Mouse (Mus musculus) limb, embryonic 14.5 days (tissue): ENCODE measurements around the gene Setd3. TPM values are rescaled to one million over a fixed set of nuclear protein-coding genes. Genes with fewer than 3 reads are reported as not detected.

Source experiments
- ATAC-seq: fragments of 200-750 bp; cut with Nextera tagmentation; 2 replicates; pipeline ENCODE4 v1.8.0; 2017; ENCODE audit warnings: low read depth, moderate number of reproducible peaks, moderate TSS enrichment; ENCODE audit not compliant: low FRiP score
- DNase-seq: peaks from one replicate; pipeline ENCODE4 v3.0.0-alpha.2; 2015; ENCODE audit warnings: low spot score
- H3K27ac ChIP-seq: fragments of 300-500 bp; sonication (generic); replicated peaks from 2 replicates; pipeline ENCODE4 v1.5.1; 2014; ENCODE audit warnings: low read depth, mild to moderate bottlenecking, low read length, moderate library complexity, mixed read lengths
- H3K27me3 ChIP-seq: fragments of 300-500 bp; sonication (generic); 2 replicates; pipeline ENCODE4 v1.6.1; 2014; ENCODE audit warnings: low read length, mixed read lengths; ENCODE audit not compliant: control insufficient read depth, insufficient read depth
- H3K36me3 ChIP-seq: fragments of 300-500 bp; sonication (generic); 2 replicates; pipeline ENCODE4 v1.6.1; 2014; ENCODE audit warnings: mild to moderate bottlenecking, low read length, moderate library complexity, mixed read lengths; ENCODE audit not compliant: control insufficient read depth, insufficient read depth
- H3K4me1 ChIP-seq: fragments of 300-500 bp; sonication (generic); 2 replicates; pipeline ENCODE4 v1.6.1; 2014; ENCODE audit warnings: antibody characterized with exemption, low read length, mixed read lengths; ENCODE audit not compliant: control insufficient read depth, insufficient read depth
- H3K4me2 ChIP-seq: fragments of 300-500 bp; sonication (generic); replicated peaks from 2 replicates; pipeline ENCODE4 v1.6.1; 2014; ENCODE audit warnings: low read depth, mild to moderate bottlenecking, low read length, moderate library complexity; ENCODE audit not compliant: severe bottlenecking
- H3K4me3 ChIP-seq: fragments of 300-500 bp; sonication (generic); replicated peaks from 2 replicates; pipeline ENCODE4 v1.5.1; 2014; ENCODE audit warnings: low read length
- H3K9ac ChIP-seq: fragments of 300-500 bp; sonication (generic); 2 replicates; pipeline ENCODE4 v1.6.1; 2014; ENCODE audit warnings: mild to moderate bottlenecking, low read depth, low read length, moderate library complexity; ENCODE audit not compliant: severe bottlenecking
- H3K9me3 ChIP-seq: fragments of 300-500 bp; sonication (generic); 2 replicates; pipeline ENCODE4 v1.6.1; 2016; ENCODE audit warnings: low read length; ENCODE audit not compliant: control insufficient read depth
- POLR2A ChIP-seq: fragments of 200-500 bp; IDR thresholded peaks from 2 replicates; pipeline ENCODE4 v1.8.0; 2012; ENCODE audit warnings: inconsistent platforms, mild to moderate bottlenecking, moderate library complexity, borderline replicate concordance; ENCODE audit not compliant: insufficient read depth, insufficient read length; ENCODE audit errors: extremely low read depth
- WGBS: fragments of 180-500 bp; shearing (Covaris S2); extraction: QIAGEN DNeasy Blood & Tissue Kit; methylation state at CpG from one replicate; pipeline ENCODE4 v1.1.7; 2014; 5-methylcytosine and 5-hydroxymethylcytosine counted together
- polyA plus RNA-seq, 2 experiments: library from polyadenylated mRNA; depleted of rRNA in 1 of 2; stranded (reverse) in 1 of 2; unstranded in 1 of 2; fragments of >200 nt; fragmentation: Nextera tagmentation in 1 of 2; extraction: Ambion mirVana in 1 of 2; gene quantifications; 2 replicates each; pipeline versions ENCODE4 v1.2.1 to v1.2.3; 2012 to 2014

Gene Setd3
- polyA plus RNA-seq, 2 experiments, result 62.5 to 76.1 TPM

DNA sequence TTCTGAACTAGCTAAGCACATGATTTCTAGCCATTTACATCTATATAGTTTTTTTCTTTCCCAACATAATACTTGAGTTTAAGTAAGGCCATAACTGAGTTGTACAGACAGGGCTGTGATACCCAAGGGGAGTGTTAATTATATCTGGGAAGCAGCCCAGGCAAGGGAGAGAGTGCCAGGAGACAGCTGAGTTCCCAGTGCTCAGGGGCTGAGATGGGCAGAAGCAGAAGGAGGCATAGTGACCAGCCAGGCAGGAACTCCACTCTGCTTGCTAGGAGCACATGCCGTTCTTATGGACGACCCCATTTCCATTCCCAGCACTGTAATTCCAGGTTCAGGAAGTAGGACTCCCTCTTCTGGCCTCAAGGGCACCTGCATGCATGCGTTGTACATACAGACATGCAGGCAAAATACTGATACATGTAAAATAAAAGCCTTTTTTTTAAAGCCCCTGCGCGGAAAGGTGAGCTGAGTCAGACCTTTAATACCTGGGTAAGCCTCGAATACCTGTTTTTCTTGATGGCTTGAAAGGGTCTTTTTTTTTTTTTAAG, 8.5 kb upstream of the Setd3 start:
- no peak overlapping the region for H3K9ac ChIP-seq
- ATAC-seq (no peak), DNase-seq (no peak)
- TF ChIP-seq POLR2A, result no peak
- no peaks in the 10 kb centered on the region for H3K27me3 ChIP-seq
- no peak overlapping the region for H3K4me3 ChIP-seq
- WGBS, result 89% methylated on average over 6 of the region's 6 CpGs
- H3K27ac ChIP-seq, result no peak overlapping the region
- peaks cover 84% of the 10 kb centered on the region for H3K36me3 ChIP-seq
- no peaks in the 10 kb centered on the region for H3K9me3 ChIP-seq
- H3K4me1 ChIP-seq, result no peaks in the 10 kb centered on the region
- H3K4me2 ChIP-seq, result no peak overlapping the region

DNA sequence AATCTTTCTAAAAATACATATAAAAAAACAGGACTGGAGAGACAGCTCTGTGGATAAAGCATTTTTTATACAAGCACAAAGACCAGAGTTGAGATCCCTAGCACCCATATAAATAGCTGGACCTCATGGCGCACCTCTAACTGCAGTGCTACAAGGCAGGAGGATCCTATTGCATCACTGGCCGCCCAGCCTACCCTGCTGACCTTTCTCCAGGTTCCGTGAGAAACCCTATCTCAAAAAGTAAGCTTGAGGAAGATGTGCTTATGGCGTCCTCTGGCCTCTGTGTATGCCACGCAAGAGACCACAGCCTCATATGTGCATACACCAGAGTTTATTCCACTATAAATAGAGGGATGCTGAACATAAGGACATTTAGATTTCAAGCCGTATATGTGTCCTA, 2.6 kb upstream of the Setd3 start:
- H3K4me2 ChIP-seq, result no peak overlapping the region
- H3K36me3 ChIP-seq, result peaks cover 35% of the 10 kb centered on the region
- no peaks in the 10 kb centered on the region for H3K27me3 ChIP-seq
- no peak overlapping the region for H3K9ac ChIP-seq
- TF ChIP-seq POLR2A, result no peak
- 92% methylated on average over 6 of the region's 6 CpGs for WGBS
- no peak for ATAC-seq
- no peak for DNase-seq
- no peaks in the 10 kb centered on the region for H3K9me3 ChIP-seq
- H3K27ac ChIP-seq, result no peak overlapping the region
- peaks cover 20% of the 10 kb centered on the region for H3K4me1 ChIP-seq
- H3K4me3 ChIP-seq, result no peak overlapping the region

DNA sequence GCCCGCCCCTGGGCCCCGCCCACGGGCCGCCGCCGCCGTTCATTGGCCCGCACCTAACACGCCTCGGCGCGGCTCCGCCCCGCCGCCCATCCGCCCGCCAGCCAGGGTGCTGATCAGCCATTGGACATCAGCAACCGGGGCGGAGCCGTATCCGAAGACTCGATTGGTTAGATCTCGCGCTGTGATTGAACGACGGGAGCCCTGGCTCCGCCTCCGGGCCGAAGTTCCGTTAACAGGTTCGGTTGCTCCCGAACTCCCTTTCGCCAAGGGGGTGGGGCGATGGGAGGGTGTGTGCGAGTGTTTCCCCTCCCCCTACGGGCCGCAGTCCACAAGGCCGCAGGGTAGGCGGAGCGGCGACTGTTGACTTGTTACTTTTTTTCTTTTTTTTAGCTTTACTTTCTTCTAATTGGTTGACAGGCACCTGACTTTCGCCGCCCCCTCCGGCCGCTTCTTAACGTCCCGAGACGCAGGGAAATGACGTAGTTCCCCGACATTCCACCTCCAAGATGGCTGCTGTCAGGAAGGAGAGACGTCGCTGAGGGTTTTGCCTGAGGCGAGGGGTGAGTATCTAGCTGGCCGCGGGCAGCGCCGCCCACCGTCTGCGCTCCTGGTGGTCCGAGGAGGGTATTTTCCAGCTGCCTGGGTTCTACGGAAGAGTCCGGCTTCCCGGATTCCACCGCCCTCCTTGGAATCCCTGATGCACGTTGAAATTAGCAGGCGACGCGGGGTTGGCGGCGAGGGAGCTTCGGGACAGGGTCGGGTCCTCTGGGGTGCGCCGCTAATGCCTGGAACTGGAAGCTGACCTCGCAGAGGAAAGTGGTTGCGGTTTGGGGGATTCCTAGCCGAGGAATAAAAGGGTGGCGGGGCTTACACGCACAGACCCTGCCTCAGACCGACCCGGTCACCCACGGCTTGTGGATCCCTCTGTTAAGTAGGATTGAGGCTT, 480 bp upstream of the Setd3 start, which contains the start of gene Ccnk:
Ccnk (plus strand) TSS at position 259 of the 946 bp plus-strand sequence.
- DNase-seq (peak; percentile 100), ATAC-seq (peak; percentile 98)
- Histone ChIP-seq H3K4me3 (peak within 1 kb of the TSS; percentile 100), H3K4me1 (peaks cover 26% of the 10 kb centered on the region), H3K4me2 (peak within 1 kb of the TSS; percentile 71), H3K9me3 (no peaks in the 10 kb centered on the region), H3K36me3 (peaks cover 25% of the 10 kb centered on the region), H3K9ac (peak within 1 kb of the TSS; percentile 93), H3K27me3 (no peaks in the 10 kb centered on the region), H3K27ac (peak within 1 kb of the TSS; percentile 83)
- under 1% methylated on average over 66 of the region's 82 CpGs for WGBS
- peak; percentile 79; the same call in 1 of the 2 replicates for TF ChIP-seq POLR2A

DNA sequence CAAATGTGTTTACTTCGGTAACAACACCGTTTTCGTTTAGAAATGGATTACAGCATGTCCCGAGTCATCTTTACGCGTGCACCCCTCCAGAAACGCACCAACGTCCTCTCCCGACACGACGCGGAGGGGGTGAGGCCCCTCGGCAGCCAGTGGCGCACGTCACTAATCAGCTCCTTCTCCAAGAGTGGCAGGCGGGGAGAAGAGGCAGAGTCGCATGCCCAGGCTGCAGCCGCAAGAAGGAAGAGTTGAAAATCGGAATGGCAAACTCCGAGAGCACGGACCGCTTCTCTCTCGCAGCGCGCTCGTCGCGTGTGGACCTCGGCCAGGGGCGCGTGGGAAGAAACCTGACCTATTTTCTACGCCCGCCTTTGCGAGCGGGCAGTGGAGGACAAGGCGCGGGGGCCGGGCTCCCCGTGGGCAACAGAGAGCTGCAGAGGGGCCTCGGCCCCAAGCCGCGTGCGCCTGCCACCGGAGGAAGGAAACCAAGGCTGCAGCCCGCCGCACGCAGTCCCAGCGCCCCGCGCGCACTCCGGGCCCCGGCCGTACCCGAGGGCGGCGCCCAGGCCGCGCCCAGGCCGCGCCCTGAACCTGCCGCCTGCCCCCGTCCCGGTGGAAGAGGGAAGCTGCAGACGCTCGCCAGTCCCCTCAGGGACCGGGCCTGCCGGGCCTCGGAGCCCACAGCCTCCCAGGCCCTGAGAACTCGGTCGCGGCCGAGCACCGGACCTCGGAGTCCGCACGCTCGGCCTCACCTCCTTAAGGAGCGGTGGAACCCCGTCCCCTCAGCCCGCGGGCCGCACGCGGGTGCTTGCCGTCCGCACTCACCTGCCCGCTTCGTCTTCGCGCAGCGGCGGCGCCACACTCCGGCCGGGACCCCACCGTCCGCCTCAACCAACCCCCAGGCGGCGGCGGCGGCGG, 526 bp downstream of the Setd3 start:
- TF ChIP-seq POLR2A, result no peak
- Histone ChIP-seq H3K4me1 (peaks cover 27% of the 10 kb centered on the region), H3K27me3 (no peaks in the 10 kb centered on the region), H3K4me2 (peak overlapping the region; percentile 71), H3K4me3 (peak overlapping the region; percentile 100), H3K9ac (peak overlapping the region; percentile 93), H3K36me3 (peaks cover 16% of the 10 kb centered on the region), H3K9me3 (no peaks in the 10 kb centered on the region), H3K27ac (peak overlapping the region; percentile 83)
- ATAC-seq, result 0 out of 2 replicates have a peak, but pooled peaks have one; percentile 5
- DNase-seq, result peak; percentile 2
- WGBS, result under 1% methylated on average over 74 of the region's 103 CpGs

DNA sequence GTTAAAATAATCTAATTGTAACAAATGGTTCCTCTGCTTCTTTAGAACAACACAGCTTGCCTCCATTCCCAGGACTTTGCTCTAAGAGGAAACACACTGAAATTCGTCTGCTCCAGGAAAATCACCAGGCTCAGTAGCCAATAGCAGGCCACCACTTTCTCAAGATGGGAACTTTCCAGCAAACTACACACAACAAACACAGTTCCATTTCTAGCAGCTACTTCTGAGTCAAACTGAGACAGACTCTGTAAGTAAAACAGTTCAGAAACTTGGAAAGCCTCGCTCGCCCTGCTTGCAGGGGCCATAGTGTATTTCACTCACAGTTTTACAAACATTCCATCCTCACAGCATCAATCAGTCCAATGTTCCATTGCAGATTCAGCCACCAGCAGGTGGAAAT, 2.7 kb downstream of the Setd3 start:
- DNase-seq (no peak), ATAC-seq (no peak)
- H3K9ac ChIP-seq, result no peak overlapping the region
- no peaks in the 10 kb centered on the region for H3K27me3 ChIP-seq
- H3K9me3 ChIP-seq, result no peaks in the 10 kb centered on the region
- H3K36me3 ChIP-seq, result no peaks in the 10 kb centered on the region
- H3K4me2 ChIP-seq, result no peak overlapping the region
- H3K4me1 ChIP-seq, result peaks cover 27% of the 10 kb centered on the region
- H3K27ac ChIP-seq, result no peak overlapping the region
- no peak for TF ChIP-seq POLR2A
- no peak overlapping the region for H3K4me3 ChIP-seq
- 63% methylated on average over 3 of the region's 3 CpGs for WGBS
